Mouse (Mus musculus): Measurements from ENCODE around the gene Sh3glb2.

The Sh3glb2 gene

GRCm38 (mm10) chr2:30379307-30379706 lies 20.2 kb upstream of the Sh3glb2 start:
- no peak for DNase-seq

- DNase-seq: no peak
Measured at GRCm38 (mm10) chr2:30377721-30378120, 18.6 kb upstream of the Sh3glb2 start.

- DNase-seq: no peak
Measured at GRCm38 (mm10) chr2:30375893-30376292, 16.8 kb upstream of the Sh3glb2 start.

GRCm38 (mm10) chr2:30372726-30373125 lies 13.6 kb upstream of the Sh3glb2 start:
- DNase-seq: no peak

- no peak for DNase-seq
Measured at GRCm38 (mm10) chr2:30371544-30371943, 12.4 kb upstream of the Sh3glb2 start.

GRCm38 (mm10) chr2:30366203-30366602 lies 7.1 kb upstream of the Sh3glb2 start:
- no peak for DNase-seq

GRCm38 (mm10) chr2:30365281-30366069 lies 6.3 kb upstream of the Sh3glb2 start:
- no peak for DNase-seq

GRCm38 (mm10) chr2:30363773-30364650 lies 4.9 kb upstream of the Sh3glb2 start, which contains the start of gene Miga2:
Gene Miga2, plus strand, starts transcription at chr2:30364233.
- DNase-seq: peak; percentile 97

GRCm38 (mm10) chr2:30362865-30363264 lies 3.7 kb upstream of the Sh3glb2 start:
- no peak for DNase-seq

GRCm38 (mm10) chr2:30360626-30361025 lies 1.5 kb upstream of the Sh3glb2 start:
- no peak for DNase-seq

GRCm38 (mm10) chr2:30357552-30358510 lies 1.3 kb downstream of the Sh3glb2 start:
- no peak for DNase-seq

GRCm38 (mm10) chr2:30356906-30357305 lies 2.2 kb downstream of the Sh3glb2 start:
- no peak for DNase-seq

GRCm38 (mm10) chr2:30356266-30356665 lies 2.9 kb downstream of the Sh3glb2 start:
- no peak for DNase-seq

GRCm38 (mm10) chr2:30355861-30356260 lies 3.3 kb downstream of the Sh3glb2 start:
- no peak for DNase-seq

- no peak for DNase-seq
Measured at GRCm38 (mm10) chr2:30351149-30351548, 8.0 kb downstream of the Sh3glb2 start.

GRCm38 (mm10) chr2:30349196-30349595 lies 9.9 kb downstream of the Sh3glb2 start:
- DNase-seq: no peak

GRCm38 (mm10) chr2:30345971-30346676 lies 13.0 kb downstream of the Sh3glb2 start:
- no peak for DNase-seq

- DNase-seq: no peak
Measured at GRCm38 (mm10) chr2:30343601-30344137, 15.5 kb downstream of the Sh3glb2 start.

GRCm38 (mm10) chr2:30342544-30342943 lies 16.6 kb downstream of the Sh3glb2 start:
- DNase-seq: no peak

- no peak for DNase-seq
Measured at GRCm38 (mm10) chr2:30342061-30342460, 17.1 kb downstream of the Sh3glb2 start.

GRCm38 (mm10) chr2:30337179-30337578 lies 22.0 kb downstream of the Sh3glb2 start:
- DNase-seq: no peak
